Mouse (Mus musculus) MEL (cell line): ENCODE measurements around the gene Gm20388. TPM values are rescaled to one million over a fixed set of nuclear protein-coding genes. Genes with fewer than 3 reads are reported as not detected.

Source experiments
- DNase-seq: peaks from one replicate; pipeline ENCODE4 v3.0.0; 2011; ENCODE audit warnings: low read depth, low spot score
- H3K27ac ChIP-seq: 2 replicates; pipeline ENCODE4 v1.5.1; 2012; ENCODE audit warnings: low read depth, mild to moderate bottlenecking, control low read depth, low read length, moderate library complexity; ENCODE audit not compliant: control insufficient read depth
- H3K27me3 ChIP-seq, 2 experiments: fragments of 150-350 bp in 1 of 2; sonication (generic) in 1 of 2; 2 replicates each; pipeline ENCODE4 v1.6.1; 2012; ENCODE audit warnings: low read length in 2 of 2, mild to moderate bottlenecking in 2 of 2, improper control_type of control experiment in 1 of 2, moderate library complexity in 1 of 2; ENCODE audit not compliant: insufficient read depth in 2 of 2, control insufficient read depth in 1 of 2
- H3K36me3 ChIP-seq, 2 experiments: 2 replicates each; pipeline ENCODE4 v1.6.1; 2012 to 2014; ENCODE audit warnings: low read length in 2 of 2, improper control_type of control experiment in 1 of 2, inconsistent platforms in 1 of 2, mild to moderate bottlenecking in 1 of 2; ENCODE audit not compliant: insufficient read depth in 2 of 2, control insufficient read depth in 1 of 2
- H3K4me1 ChIP-seq, 2 experiments: fragments of 150-350 bp in 1 of 2; sonication (generic) in 1 of 2; 2 replicates each; pipeline ENCODE4 v1.6.1; 2012; ENCODE audit warnings: low read length in 2 of 2, improper control_type of control experiment in 1 of 2, mild to moderate bottlenecking in 1 of 2; ENCODE audit not compliant: insufficient read depth in 2 of 2, control insufficient read depth in 1 of 2
- H3K4me3 ChIP-seq, 2 experiments: fragments of 150-350 bp in 1 of 2; sonication (generic) in 1 of 2; 2 replicates each; pipeline ENCODE4 v1.5.1; 2012; ENCODE audit warnings: low read depth in 2 of 2, low read length in 2 of 2, mild to moderate bottlenecking in 2 of 2, moderate library complexity in 2 of 2, control low read depth in 1 of 2, improper control_type of control experiment in 1 of 2; ENCODE audit not compliant: control insufficient read depth in 1 of 2, insufficient read depth in 1 of 2
- H3K79me2 ChIP-seq: 2 replicates; pipeline ENCODE4 v1.6.1; 2012; ENCODE audit warnings: mild to moderate bottlenecking, low read length, moderate library complexity; ENCODE audit not compliant: control insufficient read depth, poor library complexity, insufficient read depth
- H3K9ac ChIP-seq: 2 replicates; pipeline ENCODE4 v1.6.1; 2012; ENCODE audit warnings: low read depth, mild to moderate bottlenecking, control low read depth, low read length, moderate library complexity; ENCODE audit not compliant: control insufficient read depth, poor library complexity, severe bottlenecking
- H3K9me3 ChIP-seq: fragments of 150-350 bp; sonication (generic); replicated peaks from 2 replicates; pipeline ENCODE4 v1.6.1; 2012; ENCODE audit warnings: mild to moderate bottlenecking, low read length, improper control_type of control experiment, moderate library complexity; ENCODE audit not compliant: insufficient read depth
- CHD1 ChIP-seq: IDR thresholded peaks from 2 replicates; pipeline ENCODE4 v1.6.1; 2012; ENCODE audit warnings: low read depth, mild to moderate bottlenecking, inconsistent platforms, low read length, improper control_type of control experiment
- ELF1 ChIP-seq: IDR thresholded peaks from 2 replicates; pipeline ENCODE4 v1.6.1; 2014; ENCODE audit warnings: low read depth, mild to moderate bottlenecking, inconsistent platforms, low read length, improper control_type of control experiment, moderate library complexity
- JUND ChIP-seq: IDR thresholded peaks from 2 replicates; pipeline ENCODE4 v1.6.1; 2011; ENCODE audit warnings: low read depth, mild to moderate bottlenecking, improper control_type of control experiment, low read length
- MXI1 ChIP-seq: IDR thresholded peaks from 2 replicates; pipeline ENCODE4 v1.6.1; 2011; ENCODE audit warnings: mild to moderate bottlenecking, low read depth, low read length, improper control_type of control experiment
- NRF1 ChIP-seq: IDR thresholded peaks from 2 replicates; pipeline ENCODE4 v1.6.1; 2014; ENCODE audit warnings: low read depth, mild to moderate bottlenecking, inconsistent platforms, low read length, improper control_type of control experiment, moderate library complexity; ENCODE audit not compliant: poor library complexity, insufficient read depth, severe bottlenecking
- POLR2A ChIP-seq, 2 experiments: IDR thresholded peaks; 2 replicates each; pipeline ENCODE4 v1.6.1; 2011 to 2012; ENCODE audit warnings: low read length in 2 of 2, mild to moderate bottlenecking in 2 of 2, control low read depth in 1 of 2, improper control_type of control experiment in 1 of 2, low read depth in 1 of 2, moderate library complexity in 1 of 2; ENCODE audit not compliant: control insufficient read depth in 1 of 2, insufficient read depth in 1 of 2, poor library complexity in 1 of 2
- POLR2AphosphoS5 ChIP-seq: IDR thresholded peaks from 2 replicates; pipeline ENCODE4 v1.6.1; 2012; ENCODE audit warnings: low read depth, borderline replicate concordance, mild to moderate bottlenecking, inconsistent platforms, low read length, moderate library complexity, mixed read lengths
- RCOR1 ChIP-seq: IDR thresholded peaks from 2 replicates; pipeline ENCODE4 v1.6.1; 2012; ENCODE audit warnings: low read depth, mild to moderate bottlenecking, inconsistent platforms, low read length, improper control_type of control experiment
- SIN3A ChIP-seq: IDR thresholded peaks from 2 replicates; pipeline ENCODE4 v1.6.1; 2012; ENCODE audit warnings: low read length, improper control_type of control experiment, inconsistent platforms
- TBP ChIP-seq: IDR thresholded peaks from 2 replicates; pipeline ENCODE4 v1.8.0; 2011; ENCODE audit warnings: low read depth, low read length, improper control_type of control experiment
- USF1 ChIP-seq: IDR thresholded peaks from 2 replicates; pipeline ENCODE4 v1.6.1; 2014; ENCODE audit warnings: low read depth, mild to moderate bottlenecking, inconsistent platforms, low read length, improper control_type of control experiment, moderate library complexity
- ZC3H11A ChIP-seq: IDR thresholded peaks from 2 replicates; pipeline ENCODE4 v1.6.1; 2012; ENCODE audit warnings: low read depth, mild to moderate bottlenecking, inconsistent platforms, low read length, improper control_type of control experiment
- ZMIZ1 ChIP-seq: IDR thresholded peaks from 2 replicates; pipeline ENCODE4 v1.6.1; 2012; ENCODE audit warnings: low read depth, mild to moderate bottlenecking, inconsistent platforms, low read length, improper control_type of control experiment, moderate library complexity
- ZNF384 ChIP-seq: IDR thresholded peaks from 2 replicates; pipeline ENCODE4 v1.6.1; 2012; ENCODE audit warnings: low read depth, mild to moderate bottlenecking, inconsistent platforms, low read length, improper control_type of control experiment
- polyA plus RNA-seq, 2 experiments: library from polyadenylated mRNA; stranded (reverse) in 1 of 2; unstranded in 1 of 2; fragments of >175 nt in 1 of 2; fragments of >200 nt in 1 of 2; gene quantifications; 2 replicates each; pipeline versions ENCODE4 v1.2.1 to v1.2.4; 2012; ENCODE audit warnings: low replicate concordance in 2 of 2, low read depth in 1 of 2; ENCODE audit not compliant: insufficient read length in 2 of 2, insufficient read depth in 1 of 2, missing spikeins in 1 of 2
- total RNA-seq: library from RNA; depleted of rRNA; stranded (reverse); fragments of 300-350 nt; gene quantifications from 2 replicates; pipeline ENCODE4 v1.2.3, GENCODE M21; 2012

Gm20388 gene
- total and polyA plus RNA-seq, 3 experiments: 11.1 to 17.8 TPM; not detected in 1

GRCm38 (mm10) chr8:120253626-120254025 lies 343.0 kb downstream of the Gm20388 start:
- no peaks in the 10 kb centered on the region for H3K4me1 ChIP-seq
- no peak overlapping the region for H3K27ac ChIP-seq
- H3K9ac ChIP-seq: no peak overlapping the region
- no peaks in the 10 kb centered on the region for H3K79me2 ChIP-seq
- peaks cover 3 to 20% of the 10 kb centered on the region in 2 experiments; a peak in 2 of 4 replicates for H3K27me3 ChIP-seq
- no peak for DNase-seq
- H3K4me3 ChIP-seq: no peak overlapping the region
- H3K36me3 ChIP-seq: no peaks in the 10 kb centered on the region
- TF ChIP-seq POLR2A (IDR thresholded peaks at IDR 0.05; ENCODE audit: control insufficient read depth in 1 of 2, insufficient read depth in 1 of 2, low read depth in 1 of 2, low read length in 2 of 2, poor library complexity in 1 of 2) (no peak), CHD1 (no peak), NRF1 (no peak), JUND (no peak), ELF1 (no peak), ZNF384 (no peak), RCOR1 (no peak), ZMIZ1 (no peak)
- H3K9me3 ChIP-seq: no peaks in the 10 kb centered on the region

GRCm38 (mm10) chr8:120255406-120255987 lies 344.9 kb downstream of the Gm20388 start:
- no peak for TF ChIP-seq RCOR1
- TF ChIP-seq POLR2AphosphoS5: no peak
- TF ChIP-seq ELF1: no peak
- TF ChIP-seq JUND: no peak
- TF ChIP-seq USF1: no peak
- no peak for TF ChIP-seq CHD1
- no peak for TF ChIP-seq TBP
- TF ChIP-seq SIN3A: no peak
- no peak for TF ChIP-seq ZC3H11A
- TF ChIP-seq POLR2A (IDR thresholded peaks at IDR 0.05; ENCODE audit: control insufficient read depth in 1 of 2, insufficient read depth in 1 of 2, low read depth in 1 of 2, low read length in 2 of 2, poor library complexity in 1 of 2): no peak
- TF ChIP-seq MXI1: no peak
- Histone ChIP-seq H3K9ac (no peak overlapping the region), H3K4me3 (no peak overlapping the region), H3K79me2 (no peaks in the 10 kb centered on the region), H3K27me3 (peaks cover 3 to 21% of the 10 kb centered on the region in 2 experiments; a peak in 2 of 4 replicates), H3K4me1 (no peaks in the 10 kb centered on the region), H3K36me3 (no peaks in the 10 kb centered on the region), H3K27ac (no peak overlapping the region), H3K9me3 (no peaks in the 10 kb centered on the region)
- no peak for DNase-seq
